Mouse (Mus musculus) MEL (cell line): Measurements from ENCODE around the gene Aftph. TPM values are rescaled to one million over a fixed set of nuclear protein-coding genes. Genes with fewer than 3 reads are reported as not detected.

Source experiments
- DNase-seq: peaks from one replicate; pipeline ENCODE4 v3.0.0; 2011; ENCODE audit warnings: low read depth, low spot score
- H3K27ac ChIP-seq: 2 replicates; pipeline ENCODE4 v1.5.1; 2012; ENCODE audit warnings: low read depth, mild to moderate bottlenecking, control low read depth, low read length, moderate library complexity; ENCODE audit not compliant: control insufficient read depth
- H3K27me3 ChIP-seq, 2 experiments: fragments of 150-350 bp in 1 of 2; sonication (generic) in 1 of 2; 2 replicates each; pipeline ENCODE4 v1.6.1; 2012; ENCODE audit warnings: low read length in 2 of 2, mild to moderate bottlenecking in 2 of 2, improper control_type of control experiment in 1 of 2, moderate library complexity in 1 of 2; ENCODE audit not compliant: insufficient read depth in 2 of 2, control insufficient read depth in 1 of 2
- H3K36me3 ChIP-seq, 2 experiments: 2 replicates each; pipeline ENCODE4 v1.6.1; 2012 to 2014; ENCODE audit warnings: low read length in 2 of 2, improper control_type of control experiment in 1 of 2, inconsistent platforms in 1 of 2, mild to moderate bottlenecking in 1 of 2; ENCODE audit not compliant: insufficient read depth in 2 of 2, control insufficient read depth in 1 of 2
- H3K4me1 ChIP-seq, 2 experiments: fragments of 150-350 bp in 1 of 2; sonication (generic) in 1 of 2; 2 replicates each; pipeline ENCODE4 v1.6.1; 2012; ENCODE audit warnings: low read length in 2 of 2, improper control_type of control experiment in 1 of 2, mild to moderate bottlenecking in 1 of 2; ENCODE audit not compliant: insufficient read depth in 2 of 2, control insufficient read depth in 1 of 2
- H3K4me3 ChIP-seq, 2 experiments: fragments of 150-350 bp in 1 of 2; sonication (generic) in 1 of 2; 2 replicates each; pipeline ENCODE4 v1.5.1; 2012; ENCODE audit warnings: low read depth in 2 of 2, low read length in 2 of 2, mild to moderate bottlenecking in 2 of 2, moderate library complexity in 2 of 2, control low read depth in 1 of 2, improper control_type of control experiment in 1 of 2; ENCODE audit not compliant: control insufficient read depth in 1 of 2, insufficient read depth in 1 of 2
- H3K79me2 ChIP-seq: 2 replicates; pipeline ENCODE4 v1.6.1; 2012; ENCODE audit warnings: mild to moderate bottlenecking, low read length, moderate library complexity; ENCODE audit not compliant: control insufficient read depth, poor library complexity, insufficient read depth
- H3K9ac ChIP-seq: 2 replicates; pipeline ENCODE4 v1.6.1; 2012; ENCODE audit warnings: low read depth, mild to moderate bottlenecking, control low read depth, low read length, moderate library complexity; ENCODE audit not compliant: control insufficient read depth, poor library complexity, severe bottlenecking
- H3K9me3 ChIP-seq: fragments of 150-350 bp; sonication (generic); replicated peaks from 2 replicates; pipeline ENCODE4 v1.6.1; 2012; ENCODE audit warnings: mild to moderate bottlenecking, low read length, improper control_type of control experiment, moderate library complexity; ENCODE audit not compliant: insufficient read depth
- BHLHE40 ChIP-seq: IDR thresholded peaks from 2 replicates; pipeline ENCODE4 v1.6.1; 2012; ENCODE audit warnings: low read depth, mild to moderate bottlenecking, inconsistent platforms, low read length, improper control_type of control experiment, borderline replicate concordance
- CHD1 ChIP-seq: IDR thresholded peaks from 2 replicates; pipeline ENCODE4 v1.6.1; 2012; ENCODE audit warnings: low read depth, mild to moderate bottlenecking, inconsistent platforms, low read length, improper control_type of control experiment
- CHD2 ChIP-seq: IDR thresholded peaks from 2 replicates; pipeline ENCODE4 v1.6.1; 2011; ENCODE audit warnings: low read length, improper control_type of control experiment
- CTCF ChIP-seq, 3 experiments: IDR thresholded peaks in 2 of 3; conservative IDR thresholded peaks in 1 of 3; 2 replicates each; pipeline ENCODE4 v1.5.1; 2011 to 2012; ENCODE audit warnings: low read length in 3 of 3, low read depth in 2 of 3, mild to moderate bottlenecking in 2 of 3, improper control_type of control experiment in 1 of 3, inconsistent platforms in 1 of 3, mixed read lengths in 1 of 3, moderate library complexity in 1 of 3; ENCODE audit not compliant: control insufficient read depth in 1 of 3, insufficient read depth in 1 of 3, poor library complexity in 1 of 3, severe bottlenecking in 1 of 3
- E2F4 ChIP-seq: IDR thresholded peaks from 2 replicates; pipeline ENCODE4 v1.6.1; 2011; ENCODE audit warnings: low read depth, low read length, improper control_type of control experiment, borderline replicate concordance
- ELF1 ChIP-seq: IDR thresholded peaks from 2 replicates; pipeline ENCODE4 v1.6.1; 2014; ENCODE audit warnings: low read depth, mild to moderate bottlenecking, inconsistent platforms, low read length, improper control_type of control experiment, moderate library complexity
- EP300 ChIP-seq, 2 experiments: IDR thresholded peaks; 2 replicates each; pipeline ENCODE4 v1.6.1; 2011; ENCODE audit warnings: improper control_type of control experiment in 2 of 2, low read length in 2 of 2, low read depth in 1 of 2, mild to moderate bottlenecking in 1 of 2
- ETS1 ChIP-seq: IDR thresholded peaks from 2 replicates; pipeline ENCODE4 v1.6.1; 2012; ENCODE audit warnings: low read depth, mild to moderate bottlenecking, inconsistent platforms, low read length, improper control_type of control experiment, moderate library complexity
- JUND ChIP-seq: IDR thresholded peaks from 2 replicates; pipeline ENCODE4 v1.6.1; 2011; ENCODE audit warnings: low read depth, mild to moderate bottlenecking, improper control_type of control experiment, low read length
- KAT2A ChIP-seq: conservative IDR thresholded peaks from 2 replicates; pipeline ENCODE4 v1.6.1; 2012; ENCODE audit warnings: low read depth, low read length, improper control_type of control experiment, inconsistent platforms
- MEF2A ChIP-seq: IDR thresholded peaks from 2 replicates; pipeline ENCODE4 v1.6.1; 2014; ENCODE audit warnings: low read depth, mild to moderate bottlenecking, inconsistent platforms, low read length, improper control_type of control experiment; ENCODE audit not compliant: poor library complexity, insufficient replicate concordance, severe bottlenecking; ENCODE audit errors: extremely low read depth
- MXI1 ChIP-seq: IDR thresholded peaks from 2 replicates; pipeline ENCODE4 v1.6.1; 2011; ENCODE audit warnings: mild to moderate bottlenecking, low read depth, low read length, improper control_type of control experiment
- MYB ChIP-seq: IDR thresholded peaks from 2 replicates; pipeline ENCODE4 v1.6.1; 2011; ENCODE audit warnings: mild to moderate bottlenecking, low read depth, low read length, improper control_type of control experiment
- MYC ChIP-seq: IDR thresholded peaks from 2 replicates; pipeline ENCODE4 v1.6.1; 2011; ENCODE audit warnings: low read depth, mild to moderate bottlenecking, low read length, improper control_type of control experiment, moderate library complexity
- NELFE ChIP-seq: IDR thresholded peaks from 2 replicates; pipeline ENCODE4 v1.6.1; 2011; ENCODE audit warnings: low read depth, low read length, improper control_type of control experiment
- NRF1 ChIP-seq: IDR thresholded peaks from 2 replicates; pipeline ENCODE4 v1.6.1; 2014; ENCODE audit warnings: low read depth, mild to moderate bottlenecking, inconsistent platforms, low read length, improper control_type of control experiment, moderate library complexity; ENCODE audit not compliant: poor library complexity, insufficient read depth, severe bottlenecking
- POLR2AphosphoS2 ChIP-seq: IDR thresholded peaks from 2 replicates; pipeline ENCODE4 v1.6.1; 2011; ENCODE audit warnings: low read length, improper control_type of control experiment
- POLR2AphosphoS5 ChIP-seq: IDR thresholded peaks from 2 replicates; pipeline ENCODE4 v1.6.1; 2012; ENCODE audit warnings: low read depth, borderline replicate concordance, mild to moderate bottlenecking, inconsistent platforms, low read length, moderate library complexity, mixed read lengths
- RAD21 ChIP-seq: IDR thresholded peaks from 2 replicates; pipeline ENCODE4 v1.6.1; 2011; ENCODE audit warnings: mild to moderate bottlenecking, low read depth, low read length, improper control_type of control experiment
- SMC3 ChIP-seq: IDR thresholded peaks from 2 replicates; pipeline ENCODE4 v1.6.1; 2011; ENCODE audit warnings: low read depth, low read length, improper control_type of control experiment
- TAL1 ChIP-seq: IDR thresholded peaks from 2 replicates; pipeline ENCODE4 v1.6.1; 2012; ENCODE audit warnings: mild to moderate bottlenecking, inconsistent platforms, low read length, moderate library complexity, mixed read lengths
- USF2 ChIP-seq, 2 experiments: IDR thresholded peaks; 2 replicates each; pipeline ENCODE4 v1.6.1; 2011 to 2012; ENCODE audit warnings: improper control_type of control experiment in 2 of 2, low read length in 2 of 2, borderline replicate concordance in 1 of 2, inconsistent platforms in 1 of 2, low read depth in 1 of 2, mild to moderate bottlenecking in 1 of 2; ENCODE audit not compliant: insufficient read depth in 1 of 2
- ZC3H11A ChIP-seq: IDR thresholded peaks from 2 replicates; pipeline ENCODE4 v1.6.1; 2012; ENCODE audit warnings: low read depth, mild to moderate bottlenecking, inconsistent platforms, low read length, improper control_type of control experiment
- ZKSCAN1 ChIP-seq: IDR thresholded peaks from 2 replicates; pipeline ENCODE4 v1.6.1; 2012; ENCODE audit warnings: low read depth, mild to moderate bottlenecking, inconsistent platforms, low read length, improper control_type of control experiment, moderate library complexity
- ZNF384 ChIP-seq: IDR thresholded peaks from 2 replicates; pipeline ENCODE4 v1.6.1; 2012; ENCODE audit warnings: low read depth, mild to moderate bottlenecking, inconsistent platforms, low read length, improper control_type of control experiment
- polyA plus RNA-seq, 2 experiments: library from polyadenylated mRNA; stranded (reverse) in 1 of 2; unstranded in 1 of 2; fragments of >175 nt in 1 of 2; fragments of >200 nt in 1 of 2; gene quantifications; 2 replicates each; pipeline versions ENCODE4 v1.2.1 to v1.2.4; 2012; ENCODE audit warnings: low replicate concordance in 2 of 2, low read depth in 1 of 2; ENCODE audit not compliant: insufficient read length in 2 of 2, insufficient read depth in 1 of 2, missing spikeins in 1 of 2
- total RNA-seq: library from RNA; depleted of rRNA; stranded (reverse); fragments of 300-350 nt; gene quantifications from 2 replicates; pipeline ENCODE4 v1.2.3, GENCODE M21; 2012

Aftph gene
- total and polyA plus RNA-seq, 3 experiments: 38.1 to 47.2 (median 38.1) TPM

DNA sequence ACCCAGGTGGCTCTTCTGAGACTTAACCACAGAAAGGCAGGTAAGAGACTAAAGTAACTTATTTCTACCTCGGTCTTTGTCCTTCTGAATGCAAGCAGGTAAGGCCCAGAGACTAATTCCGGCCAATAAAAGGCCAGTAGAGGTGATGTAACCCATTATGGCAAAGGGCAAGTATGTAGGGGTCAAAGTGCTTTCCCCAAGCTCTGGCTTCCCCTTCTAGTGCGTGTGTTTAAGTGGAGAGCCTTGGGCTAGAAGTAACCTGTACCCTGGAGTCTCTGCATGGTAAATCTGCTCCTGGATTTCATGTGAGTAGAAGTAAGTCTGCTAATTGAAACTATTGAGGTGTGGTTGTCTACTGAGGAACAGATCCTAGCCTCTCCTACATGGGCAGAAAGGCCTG lies 46.7 kb upstream of the Aftph start:
- DNase-seq: no peak
- H3K9ac ChIP-seq: no peak overlapping the region
- H3K4me1 ChIP-seq: no peaks in the 10 kb centered on the region

DNA sequence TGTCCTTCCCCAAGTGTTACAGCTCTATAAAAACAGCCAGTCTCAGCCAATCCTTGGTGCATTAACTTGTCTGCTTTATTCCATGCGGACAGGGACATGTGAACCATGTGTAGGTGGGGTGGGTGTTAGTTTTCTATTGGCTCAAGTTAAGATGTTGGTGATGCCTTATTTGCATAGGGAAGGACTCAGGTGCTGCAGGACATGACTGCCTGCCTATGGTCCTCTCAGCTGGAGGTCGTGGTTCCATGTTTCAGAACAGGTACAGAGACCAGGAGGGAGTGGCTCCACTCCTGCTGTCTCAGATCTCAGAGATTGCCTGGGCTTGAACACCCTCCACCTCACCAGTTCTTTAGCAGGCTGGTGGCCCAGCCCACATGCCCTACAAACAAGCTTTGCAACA lies 44.8 kb upstream of the Aftph start:
- H3K27ac ChIP-seq: no peak overlapping the region
- no peaks in the 10 kb centered on the region for H3K9me3 ChIP-seq
- no peaks in the 10 kb centered on the region for H3K36me3 ChIP-seq
- no peak overlapping the region for H3K4me3 ChIP-seq
- peaks cover 0 to 6% of the 10 kb centered on the region in 2 experiments for H3K27me3 ChIP-seq
- no peak overlapping the region for H3K9ac ChIP-seq
- H3K79me2 ChIP-seq: no peaks in the 10 kb centered on the region
- no peak for TF ChIP-seq TAL1
- TF ChIP-seq JUND: no peak
- TF ChIP-seq ZNF384: no peak
- TF ChIP-seq POLR2AphosphoS2: no peak
- no peak for TF ChIP-seq BHLHE40
- no peak for TF ChIP-seq SMC3
- no peak for TF ChIP-seq POLR2AphosphoS5
- no peak for TF ChIP-seq CHD2
- TF ChIP-seq USF2 (IDR thresholded peaks at IDR 0.05; ENCODE audit: borderline replicate concordance in 1 of 2, insufficient read depth in 1 of 2, low read depth in 1 of 2, low read length in 2 of 2): no peak
- TF ChIP-seq, all 39 proteins: peak for 0
- no peak for DNase-seq
- no peaks in the 10 kb centered on the region for H3K4me1 ChIP-seq

More for the DNA sequence above, 46.7 kb upstream of the Aftph start:
- Histone ChIP-seq H3K36me3 (no peaks in the 10 kb centered on the region), H3K27me3 (peaks cover 0 to 6% of the 10 kb centered on the region in 2 experiments), H3K27ac (no peak overlapping the region), H3K4me3 (no peak overlapping the region), H3K79me2 (no peaks in the 10 kb centered on the region), H3K9me3 (no peaks in the 10 kb centered on the region)
- TF ChIP-seq TAL1 (no peak), SMC3 (no peak), MEF2A (no peak), USF2 (IDR thresholded peaks at IDR 0.05; ENCODE audit: borderline replicate concordance in 1 of 2, insufficient read depth in 1 of 2, low read depth in 1 of 2, low read length in 2 of 2) (no peak), CHD2 (no peak), E2F4 (no peak), CHD1 (no peak)

DNA sequence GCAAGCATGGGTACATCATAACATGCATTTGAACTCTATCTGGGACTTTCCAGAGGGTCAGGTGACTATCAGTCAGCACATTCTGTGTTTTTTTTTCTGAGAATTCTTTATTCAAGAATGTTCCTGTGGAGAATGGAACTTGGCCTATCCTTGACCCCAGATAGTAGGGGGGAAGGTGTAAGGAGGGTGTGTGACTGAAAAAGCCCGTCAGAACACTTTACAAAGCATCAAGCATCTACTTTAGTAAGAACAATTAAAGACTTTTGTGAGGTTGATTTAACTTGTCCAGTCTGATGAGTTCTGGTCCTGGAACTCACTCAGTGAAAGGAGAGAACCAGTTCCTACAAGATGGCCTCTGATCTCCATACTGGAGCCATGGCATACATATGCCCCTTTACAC lies 43.8 kb upstream of the Aftph start:
- no peak for TF ChIP-seq NELFE
- no peak for TF ChIP-seq EP300 (IDR thresholded peaks at IDR 0.05; ENCODE audit: low read depth in 1 of 2, low read length in 2 of 2)
- TF ChIP-seq ZKSCAN1: no peak
- no peak for TF ChIP-seq RAD21
- no peak for TF ChIP-seq MYC
- no peak for TF ChIP-seq MXI1
- no peak for TF ChIP-seq CTCF (IDR thresholded peaks at IDR 0.05 in 2 of 3, conservative IDR thresholded peaks at IDR 0.05 in 1 of 3; ENCODE audit: control insufficient read depth in 1 of 3, insufficient read depth in 1 of 3, low read depth in 2 of 3, low read length in 3 of 3, poor library complexity in 1 of 3, severe bottlenecking in 1 of 3)
- TF ChIP-seq MYB: no peak
- TF ChIP-seq ZC3H11A: no peak
- TF ChIP-seq MEF2A: no peak
- no peak for TF ChIP-seq NRF1
- TF ChIP-seq CHD1: no peak
- no peak for TF ChIP-seq KAT2A
- no peak for TF ChIP-seq USF2 (IDR thresholded peaks at IDR 0.05; ENCODE audit: borderline replicate concordance in 1 of 2, insufficient read depth in 1 of 2, low read depth in 1 of 2, low read length in 2 of 2)
- TF ChIP-seq ELF1: no peak
- no peak for TF ChIP-seq ETS1
- Histone ChIP-seq H3K4me1 (no peaks in the 10 kb centered on the region), H3K9ac (no peak overlapping the region), H3K36me3 (no peaks in the 10 kb centered on the region), H3K9me3 (no peaks in the 10 kb centered on the region), H3K27ac (no peak overlapping the region), H3K4me3 (no peak overlapping the region), H3K27me3 (peaks cover 0 to 3% of the 10 kb centered on the region in 2 experiments; a peak in 3 of 4 replicates), H3K79me2 (no peaks in the 10 kb centered on the region)
- DNase-seq: no peak
